Mouse (Mus musculus) cerebellum, adult 18-20 months (tissue): ENCODE measurements at regions not wholly inside any gene's neighbourhood (a gene's known extent, or its start where the extent isn't known, plus 50 kb on each side); places are given as distances from the start of the nearest gene placed in this dataset.

Source experiments
- DNase-seq, 2 experiments: peaks; one replicate each; pipeline ENCODE4 v3.0.0; 2021

DNA sequence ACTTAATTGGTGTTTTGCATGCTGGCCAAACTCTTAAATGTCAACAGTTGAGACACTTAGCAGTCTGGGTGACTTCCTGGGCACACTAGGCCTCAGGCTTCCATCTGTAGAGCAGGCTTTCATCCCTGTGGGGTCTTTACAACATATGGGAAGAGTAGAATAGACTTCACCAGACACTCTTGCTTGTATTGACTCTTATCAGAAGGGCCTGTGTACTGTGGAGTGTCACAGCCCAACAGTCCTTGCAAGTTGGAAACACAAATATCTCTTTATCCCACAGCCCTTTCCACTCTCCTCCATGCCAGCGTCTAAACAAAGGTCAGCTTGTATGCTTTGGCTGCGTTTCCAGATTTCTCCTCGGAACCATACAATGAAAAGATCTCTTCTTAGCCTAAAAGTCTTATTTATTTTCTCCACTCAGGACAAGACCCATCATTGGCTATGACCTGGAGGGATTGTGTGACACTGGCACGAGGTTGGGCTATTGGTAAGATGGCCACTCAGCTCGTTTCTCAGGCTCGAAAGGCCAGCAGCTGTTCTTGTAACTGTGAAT is 50.6 kb upstream of the Itga6 start:
- no peak for DNase-seq
